Mouse (Mus musculus) midbrain, embryonic 12.5 days (tissue): ENCODE results near the gene Rbfox1. TPM values are rescaled to one million over a fixed set of nuclear protein-coding genes. Genes with fewer than 3 reads are reported as not detected.
A peak's percentile ranks its signal among the peaks of the same experiment; 100 is the strongest.

Source experiments
- ATAC-seq: fragments of 200-750 bp; cut with Nextera tagmentation; 2 replicates; pipeline ENCODE4 v1.8.0; 2017; ENCODE audit warnings: low read depth, moderate TSS enrichment, moderate library complexity; ENCODE audit not compliant: low FRiP score
- H3K27ac ChIP-seq: fragments of 300-500 bp; sonication (generic); replicated peaks from 2 replicates; pipeline ENCODE4 v1.5.1; 2016; ENCODE audit warnings: mild to moderate bottlenecking
- H3K27me3 ChIP-seq: fragments of 300-500 bp; sonication (generic); 2 replicates; pipeline ENCODE4 v1.6.1; 2016; ENCODE audit warnings: mild to moderate bottlenecking
- H3K36me3 ChIP-seq: fragments of 300-500 bp; sonication (generic); 2 replicates; pipeline ENCODE4 v1.6.1; 2016
- H3K4me1 ChIP-seq: fragments of 300-500 bp; sonication (generic); 2 replicates; pipeline ENCODE4 v1.6.1; 2016
- H3K4me2 ChIP-seq: fragments of 300-500 bp; sonication (generic); replicated peaks from 2 replicates; pipeline ENCODE4 v1.6.1; 2016; ENCODE audit warnings: mild to moderate bottlenecking, moderate library complexity
- H3K4me3 ChIP-seq: fragments of 300-500 bp; sonication (generic); 2 replicates; pipeline ENCODE4 v1.5.1; 2016; ENCODE audit warnings: mild to moderate bottlenecking
- H3K9ac ChIP-seq: fragments of 300-500 bp; sonication (generic); replicated peaks from 2 replicates; pipeline ENCODE4 v1.6.1; 2016; ENCODE audit warnings: mild to moderate bottlenecking, moderate library complexity
- H3K9me3 ChIP-seq: fragments of 300-500 bp; sonication (generic); 2 replicates; pipeline ENCODE4 v1.6.1; 2016; ENCODE audit warnings: mild to moderate bottlenecking
- WGBS: fragments of 180-500 bp; shearing (Covaris S2); methylation state at CpG from one replicate; pipeline ENCODE4 v1.1.7; 2016; 5-methylcytosine and 5-hydroxymethylcytosine counted together
- polyA plus RNA-seq: library from polyadenylated mRNA; unstranded; fragments of >200 nt; fragmentation: Nextera tagmentation; extraction: Ambion mirVana; gene quantifications from 2 replicates; pipeline ENCODE4 v1.2.1, GENCODE M21; 2016

Rbfox1 gene
- polyA plus RNA-seq, 1 experiment from 2014 or later: 32.9 TPM

GRCm38 (mm10) chr16:7164153-7164737 is 1279.1 kb downstream of the Rbfox1 start:
- no peaks in the 10 kb centered on the region for H3K9me3 ChIP-seq
- ATAC-seq: peak; percentile 59; the same call in 1 of the 2 replicates
- H3K9ac ChIP-seq: no peak overlapping the region
- WGBS: 69% methylated on average over 8 of the region's 8 CpGs
- no peaks in the 10 kb centered on the region for H3K27me3 ChIP-seq
- H3K4me1 ChIP-seq: peaks cover 16% of the 10 kb centered on the region; the same call in 1 of the 2 replicates
- H3K27ac ChIP-seq: peak overlapping the region; percentile 60
- no peak overlapping the region for H3K4me2 ChIP-seq
- no peaks in the 10 kb centered on the region for H3K36me3 ChIP-seq
- no peak overlapping the region for H3K4me3 ChIP-seq

- 99% methylated on average over 2 of the region's 2 CpGs for WGBS
- no peak overlapping the region for H3K4me3 ChIP-seq
- no peak overlapping the region for H3K4me2 ChIP-seq
- no peak for ATAC-seq
- H3K27me3 ChIP-seq: no peaks in the 10 kb centered on the region
- no peak overlapping the region for H3K27ac ChIP-seq
- no peak overlapping the region for H3K9ac ChIP-seq
- 0 out of 2 replicates have a peak, but pooled peaks cover 6% of the 10 kb centered on the region for H3K4me1 ChIP-seq
- H3K9me3 ChIP-seq: no peaks in the 10 kb centered on the region
- no peaks in the 10 kb centered on the region for H3K36me3 ChIP-seq
Observed at GRCm38 (mm10) chr16:7175960-7176359, 1290.8 kb downstream of the Rbfox1 start.

DNA sequence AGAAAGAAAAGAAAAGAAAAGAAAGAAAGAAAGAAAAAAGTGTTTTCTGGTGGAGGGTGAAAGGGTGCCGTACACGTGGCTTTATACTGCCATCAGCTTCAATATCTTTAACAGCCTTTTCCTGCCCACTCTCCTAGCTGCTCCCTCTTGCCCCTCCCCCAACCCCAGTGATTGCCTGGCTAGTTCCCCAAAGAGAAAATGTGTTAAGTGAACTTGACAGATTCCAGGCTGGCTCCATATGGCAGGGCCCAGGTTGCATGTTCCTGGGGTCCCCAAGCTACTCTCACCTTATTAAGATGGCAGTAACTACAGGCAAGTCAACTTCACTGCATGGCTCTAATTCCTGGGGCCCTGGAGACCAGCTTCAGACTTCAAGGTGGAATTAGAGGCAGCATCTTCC is 1302.6 kb downstream of the Rbfox1 start:
- Histone ChIP-seq H3K4me1 (0 out of 2 replicates have a peak, but pooled peaks cover 2% of the 10 kb centered on the region), H3K4me2 (no peak overlapping the region), H3K27me3 (no peaks in the 10 kb centered on the region), H3K27ac (no peak overlapping the region; the same call in 1 of the 2 replicates), H3K36me3 (no peaks in the 10 kb centered on the region), H3K9ac (no peak overlapping the region), H3K9me3 (no peaks in the 10 kb centered on the region), H3K4me3 (no peak overlapping the region)
- no peak for ATAC-seq
- 65% methylated on average over 2 of the region's 2 CpGs for WGBS

DNA sequence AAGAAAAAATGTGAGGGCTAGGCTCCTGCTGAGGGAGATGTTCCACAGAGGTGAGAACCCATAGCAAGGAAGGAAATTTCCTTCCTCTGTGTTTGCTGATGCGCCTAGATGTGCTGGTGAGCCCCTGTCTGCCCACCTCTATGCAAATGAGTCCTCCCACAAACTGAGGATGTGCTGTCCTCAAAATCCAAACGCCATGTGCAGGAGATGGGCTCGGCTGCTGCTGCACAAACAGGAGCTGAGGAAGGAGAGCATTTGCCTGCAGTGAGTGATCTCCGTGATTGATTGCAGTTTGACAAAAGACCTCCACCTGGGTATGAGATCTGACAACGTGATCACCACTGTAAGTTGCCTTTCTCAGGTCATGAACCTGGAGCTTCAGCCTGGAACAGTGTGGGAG is 1308.4 kb downstream of the Rbfox1 start:
- 78% methylated on average over 5 of the region's 5 CpGs for WGBS
- Histone ChIP-seq H3K9ac (no peak overlapping the region), H3K4me1 (0 out of 2 replicates have a peak, but pooled peaks cover 5% of the 10 kb centered on the region), H3K9me3 (no peaks in the 10 kb centered on the region), H3K4me2 (no peak overlapping the region), H3K27ac (no peak overlapping the region), H3K4me3 (no peak overlapping the region), H3K36me3 (no peaks in the 10 kb centered on the region), H3K27me3 (no peaks in the 10 kb centered on the region)
- no peak for ATAC-seq

DNA sequence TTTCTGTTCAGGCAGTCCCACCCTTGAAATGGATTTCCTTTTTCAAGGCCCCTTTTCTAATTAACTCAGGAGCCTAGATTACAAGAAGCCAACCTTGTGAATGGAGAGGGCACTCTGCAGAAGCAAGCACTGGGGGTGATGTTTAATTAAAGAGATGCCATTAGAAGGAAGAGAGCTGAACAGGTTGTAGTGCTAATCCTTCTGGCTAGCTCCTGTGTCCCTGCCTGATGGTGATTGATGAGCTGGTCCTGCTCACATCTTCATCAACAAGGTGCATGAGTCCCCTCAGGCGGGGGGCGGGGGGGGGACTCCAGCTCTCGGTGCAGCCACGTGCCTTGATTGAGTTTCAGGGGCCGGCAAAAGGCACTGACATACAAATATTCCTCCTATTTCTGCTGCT is 1312.8 kb downstream of the Rbfox1 start:
- H3K9ac ChIP-seq: no peak overlapping the region
- WGBS: 76% methylated on average over 5 of the region's 5 CpGs
- no peak for ATAC-seq

GRCm38 (mm10) chr16:7200239-7200638 is 1315.1 kb downstream of the Rbfox1 start:
- no peaks in the 10 kb centered on the region for H3K36me3 ChIP-seq
- no peak overlapping the region for H3K9ac ChIP-seq
- no peaks in the 10 kb centered on the region for H3K27me3 ChIP-seq
- no peak overlapping the region for H3K4me3 ChIP-seq
- H3K9me3 ChIP-seq: no peaks in the 10 kb centered on the region
- 0 out of 2 replicates have a peak, but pooled peaks cover 5% of the 10 kb centered on the region for H3K4me1 ChIP-seq
- no peak overlapping the region for H3K4me2 ChIP-seq
- no peak for ATAC-seq
- H3K27ac ChIP-seq: no peak overlapping the region
- WGBS: 91% methylated on average over 3 of the region's 3 CpGs

More for the DNA sequence above, 1312.8 kb downstream of the Rbfox1 start:
- Histone ChIP-seq H3K4me3 (no peak overlapping the region), H3K27ac (no peak overlapping the region), H3K36me3 (no peaks in the 10 kb centered on the region), H3K4me1 (0 out of 2 replicates have a peak, but pooled peaks cover 5% of the 10 kb centered on the region), H3K27me3 (no peaks in the 10 kb centered on the region), H3K9me3 (no peaks in the 10 kb centered on the region), H3K4me2 (no peak overlapping the region)

DNA sequence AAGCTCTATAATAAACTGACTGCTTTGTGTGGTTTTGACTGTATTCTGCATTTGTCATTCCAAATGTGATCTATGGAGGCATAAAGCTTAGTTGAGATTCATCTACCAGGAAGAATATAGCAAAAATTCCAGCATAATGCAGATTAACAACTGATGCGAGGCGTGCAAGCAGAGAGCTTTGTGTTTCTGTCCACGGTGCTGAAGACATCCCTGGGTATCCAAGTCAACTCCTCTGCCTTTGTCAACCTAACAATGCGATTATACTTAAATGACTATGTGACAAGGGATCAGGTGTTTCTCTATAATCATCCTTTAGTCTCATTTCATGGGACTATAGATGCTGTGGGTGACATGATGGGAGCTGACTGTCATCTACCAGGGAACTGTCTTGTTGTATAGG is 1316.7 kb downstream of the Rbfox1 start:
- WGBS: 54% methylated on average over 4 of the region's 4 CpGs
- H3K36me3 ChIP-seq: no peaks in the 10 kb centered on the region
- no peak overlapping the region for H3K4me2 ChIP-seq
- H3K4me1 ChIP-seq: 0 out of 2 replicates have a peak, but pooled peaks cover 5% of the 10 kb centered on the region
- no peaks in the 10 kb centered on the region for H3K9me3 ChIP-seq
- no peak overlapping the region for H3K27ac ChIP-seq
- no peaks in the 10 kb centered on the region for H3K27me3 ChIP-seq
- ATAC-seq: no peak
- H3K9ac ChIP-seq: no peak overlapping the region
- H3K4me3 ChIP-seq: no peak overlapping the region

GRCm38 (mm10) chr16:7206116-7206900 is 1321.2 kb downstream of the Rbfox1 start:
- Histone ChIP-seq H3K36me3 (no peaks in the 10 kb centered on the region), H3K27ac (no peak overlapping the region), H3K9me3 (no peaks in the 10 kb centered on the region), H3K4me2 (no peak overlapping the region), H3K4me3 (no peak overlapping the region), H3K4me1 (no peaks in the 10 kb centered on the region), H3K27me3 (no peaks in the 10 kb centered on the region), H3K9ac (no peak overlapping the region)
- no peak for ATAC-seq
- 78% methylated on average over 2 of the region's 2 CpGs for WGBS

- Histone ChIP-seq H3K4me2 (no peak overlapping the region), H3K9me3 (no peaks in the 10 kb centered on the region), H3K4me3 (no peak overlapping the region), H3K4me1 (no peaks in the 10 kb centered on the region), H3K27me3 (no peaks in the 10 kb centered on the region), H3K27ac (no peak overlapping the region), H3K36me3 (no peaks in the 10 kb centered on the region), H3K9ac (no peak overlapping the region)
- 70% methylated on average over 2 of the region's 2 CpGs for WGBS
- ATAC-seq: no peak
Observed at GRCm38 (mm10) chr16:7207599-7207998, 1322.4 kb downstream of the Rbfox1 start.

- no peak overlapping the region for H3K9ac ChIP-seq
- 84% methylated on average over 4 of the region's 4 CpGs for WGBS
- no peak overlapping the region for H3K27ac ChIP-seq
- H3K4me1 ChIP-seq: 0 out of 2 replicates have a peak, but pooled peaks cover 3% of the 10 kb centered on the region
- H3K27me3 ChIP-seq: no peaks in the 10 kb centered on the region
- H3K9me3 ChIP-seq: no peaks in the 10 kb centered on the region
- no peak for ATAC-seq
- H3K4me2 ChIP-seq: no peak overlapping the region
- H3K36me3 ChIP-seq: no peaks in the 10 kb centered on the region
- no peak overlapping the region for H3K4me3 ChIP-seq
Observed at GRCm38 (mm10) chr16:7212756-7213155, 1327.6 kb downstream of the Rbfox1 start.

GRCm38 (mm10) chr16:7223265-7223664 is 1338.1 kb downstream of the Rbfox1 start:
- H3K9ac ChIP-seq: no peak overlapping the region
- no peak for ATAC-seq
- H3K4me2 ChIP-seq: no peak overlapping the region
- no peaks in the 10 kb centered on the region for H3K36me3 ChIP-seq
- H3K4me3 ChIP-seq: no peak overlapping the region
- H3K9me3 ChIP-seq: no peaks in the 10 kb centered on the region
- no peak overlapping the region for H3K27ac ChIP-seq
- WGBS: 80% methylated on average over 2 of the region's 2 CpGs
- H3K4me1 ChIP-seq: peaks cover 5% of the 10 kb centered on the region
- H3K27me3 ChIP-seq: no peaks in the 10 kb centered on the region

DNA sequence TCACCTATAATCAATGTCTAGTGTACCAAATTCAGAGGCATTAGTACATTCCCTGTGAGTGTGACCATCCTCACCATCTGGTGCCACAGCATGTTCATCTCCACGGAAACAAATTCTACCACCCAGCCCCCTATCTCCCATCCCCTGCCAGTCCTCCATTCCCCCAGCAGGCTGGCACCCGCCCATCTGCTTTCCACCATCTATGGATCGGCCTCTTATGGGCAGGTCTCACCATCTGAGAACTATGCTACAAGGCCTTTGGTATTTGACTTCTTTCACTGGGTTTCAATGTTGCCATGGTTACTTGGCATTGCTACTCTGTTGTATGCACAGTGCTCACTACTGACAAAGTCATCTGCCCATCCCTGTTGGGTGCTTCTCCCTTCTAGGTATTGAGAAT is 1340.8 kb downstream of the Rbfox1 start:
- no peaks in the 10 kb centered on the region for H3K27me3 ChIP-seq
- 79% methylated on average over 3 of the region's 3 CpGs for WGBS
- ATAC-seq: no peak

More for the DNA sequence above, 1340.8 kb downstream of the Rbfox1 start:
- no peak overlapping the region for H3K9ac ChIP-seq
- H3K9me3 ChIP-seq: no peaks in the 10 kb centered on the region
- no peaks in the 10 kb centered on the region for H3K36me3 ChIP-seq
- H3K4me3 ChIP-seq: no peak overlapping the region
- H3K4me2 ChIP-seq: no peak overlapping the region
- H3K4me1 ChIP-seq: no peaks in the 10 kb centered on the region
- no peak overlapping the region for H3K27ac ChIP-seq
